Mouse (Mus musculus) 416B (cell line): ENCODE measurements around the gene Lamc1.
"Not testable (repeated sequence)": the region's sequence is repeated elsewhere in the genome, so short reads cannot be mapped to it uniquely, and the experiment has no call there.

ENCODE experiments used
- DNase-seq: peaks from one replicate; pipeline ENCODE4 v3.0.0; 2011; ENCODE audit warnings: low read depth

Gene Lamc1

DNA sequence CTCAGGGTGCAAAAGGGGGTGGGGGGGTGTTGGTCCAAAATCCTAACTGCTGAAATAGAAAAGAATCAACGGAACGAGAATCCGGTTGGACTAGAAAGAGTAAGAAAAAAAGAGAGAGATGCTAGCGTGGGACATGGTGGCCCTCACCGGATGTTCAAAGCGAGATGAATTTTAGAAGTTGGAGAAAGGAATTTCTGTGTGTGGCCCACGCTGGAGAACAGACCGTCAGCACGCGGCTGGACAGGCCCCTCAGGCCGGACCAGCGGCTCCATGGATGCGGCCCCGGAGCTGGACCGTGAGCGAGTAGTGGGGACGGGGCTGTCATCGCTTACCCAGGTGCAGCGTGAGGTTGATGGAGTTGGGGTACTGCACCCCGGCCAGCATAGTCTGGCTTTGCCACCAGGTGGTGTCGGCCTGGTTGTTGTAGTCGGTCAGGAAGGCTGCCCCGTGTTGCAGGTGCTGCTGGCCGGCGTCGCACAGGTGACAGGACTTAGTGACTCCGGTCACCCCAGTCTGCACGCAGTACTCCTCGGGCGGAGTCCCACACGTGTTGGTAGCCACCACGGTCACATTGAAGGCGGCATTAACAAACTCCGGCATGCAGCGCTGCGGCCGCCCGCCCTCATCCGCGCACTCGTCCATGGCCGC, 666 bp downstream of the Lamc1 start:
- DNase-seq: peak; percentile 35

- DNase-seq: no peak
Measured at GRCm38 (mm10) chr1:153331206-153331605, 1.4 kb downstream of the Lamc1 start.

- DNase-seq: no peak
Measured at GRCm38 (mm10) chr1:153329306-153329705, 3.3 kb downstream of the Lamc1 start.

GRCm38 (mm10) chr1:153327063-153327462, 5.5 kb downstream of the Lamc1 start:
- DNase-seq: no peak

GRCm38 (mm10) chr1:153326226-153326625, 6.4 kb downstream of the Lamc1 start:
- DNase-seq: no peak

DNA sequence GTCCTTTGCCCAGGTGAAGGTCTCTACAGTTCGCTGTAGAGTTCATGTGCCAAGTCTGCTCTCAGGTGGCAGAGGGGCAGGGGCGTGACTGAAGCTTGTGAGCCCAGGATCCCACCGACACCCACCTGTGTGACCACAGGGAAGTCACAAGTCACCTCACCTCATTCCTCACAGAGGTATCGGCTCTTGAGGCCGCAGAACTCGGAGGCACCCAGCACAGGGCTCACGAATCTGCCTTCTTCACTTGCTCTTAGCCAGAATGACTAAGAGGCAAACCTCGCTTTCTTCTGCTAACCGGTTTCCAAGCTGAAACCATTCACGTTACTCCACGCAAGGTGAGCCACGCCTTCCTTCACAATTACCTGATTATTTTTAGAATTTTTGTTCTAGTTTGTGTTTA, 11.2 kb downstream of the Lamc1 start:
- no peak for DNase-seq

- DNase-seq: no peak
Measured at GRCm38 (mm10) chr1:153320554-153321147, 11.9 kb downstream of the Lamc1 start.

DNA sequence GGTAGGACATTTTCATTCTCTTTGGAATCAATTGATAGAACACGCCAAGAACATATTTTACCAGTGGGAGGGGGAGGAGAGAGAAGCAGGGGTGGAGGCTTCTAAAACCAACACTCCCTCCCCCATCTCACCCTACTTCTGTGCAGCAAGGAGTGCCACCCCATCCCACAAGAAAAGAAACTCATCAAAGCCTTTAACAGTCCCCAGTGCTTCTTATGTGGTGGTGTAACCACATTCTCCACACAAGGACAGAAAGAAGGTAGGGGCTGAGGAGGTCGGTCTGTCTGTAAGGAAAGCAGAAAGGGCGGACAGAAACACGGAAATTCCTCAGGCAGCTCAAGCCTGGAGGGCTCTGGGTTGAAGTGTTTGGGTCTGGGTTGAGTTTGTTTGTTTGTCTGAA, 12.5 kb downstream of the Lamc1 start:
- DNase-seq: no peak

- no peak for DNase-seq
Measured at GRCm38 (mm10) chr1:153318741-153319140, 13.8 kb downstream of the Lamc1 start.

DNA sequence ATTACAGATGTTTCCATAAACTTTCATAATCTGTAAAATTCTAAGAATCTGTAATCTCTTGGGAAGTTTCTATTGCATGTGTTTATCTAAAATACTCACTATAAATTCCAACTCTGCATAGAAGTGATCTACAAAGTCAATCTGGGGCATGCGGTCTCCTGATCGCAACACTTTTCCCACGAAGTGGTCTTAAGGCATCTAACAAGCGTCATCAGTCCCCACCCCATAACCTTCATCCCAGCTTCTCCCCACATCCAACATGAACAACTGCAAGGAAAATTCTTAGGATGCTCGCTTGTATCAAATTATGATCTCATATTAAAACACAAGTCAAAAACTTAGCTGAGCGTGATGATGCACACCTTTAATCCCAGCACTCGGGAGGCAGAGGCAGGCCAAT, 14.3 kb downstream of the Lamc1 start:
- no peak for DNase-seq

DNA sequence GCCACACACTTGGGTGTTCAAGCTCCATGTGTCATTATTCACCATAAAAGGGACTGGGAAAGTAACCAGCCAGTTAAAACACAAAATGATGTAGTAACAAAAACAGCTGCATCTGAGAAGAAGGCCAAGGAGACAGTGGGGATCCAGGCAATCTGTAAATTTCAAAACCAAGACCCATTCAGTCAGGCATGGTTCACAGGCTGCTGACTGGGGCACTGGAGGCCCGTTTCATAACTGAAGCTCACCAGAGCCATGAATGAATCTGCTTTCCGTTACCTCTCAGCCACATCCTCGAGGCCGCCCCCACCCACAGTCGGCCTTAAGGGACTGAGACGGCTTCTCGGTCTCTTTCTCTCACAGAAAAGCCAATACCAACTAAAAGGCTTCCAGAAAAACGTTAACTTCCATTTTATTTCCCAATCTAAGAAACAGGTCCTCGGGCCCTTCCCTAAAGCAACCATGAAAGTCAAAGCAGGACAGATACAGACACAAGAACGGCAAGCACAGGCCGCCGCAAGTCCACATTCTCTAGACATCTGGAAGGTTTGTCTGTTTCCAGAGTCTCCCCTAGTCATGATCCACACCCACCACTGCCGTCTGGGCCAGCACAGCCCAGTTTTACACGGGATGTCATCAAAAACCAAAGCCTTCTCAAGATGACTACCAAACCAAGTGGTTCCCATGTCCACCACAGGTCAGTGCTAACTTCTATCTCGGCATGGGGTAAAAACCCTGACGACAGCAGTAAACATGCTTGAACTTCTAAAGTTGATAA, 14.9 kb downstream of the Lamc1 start:
- DNase-seq: no peak

DNA sequence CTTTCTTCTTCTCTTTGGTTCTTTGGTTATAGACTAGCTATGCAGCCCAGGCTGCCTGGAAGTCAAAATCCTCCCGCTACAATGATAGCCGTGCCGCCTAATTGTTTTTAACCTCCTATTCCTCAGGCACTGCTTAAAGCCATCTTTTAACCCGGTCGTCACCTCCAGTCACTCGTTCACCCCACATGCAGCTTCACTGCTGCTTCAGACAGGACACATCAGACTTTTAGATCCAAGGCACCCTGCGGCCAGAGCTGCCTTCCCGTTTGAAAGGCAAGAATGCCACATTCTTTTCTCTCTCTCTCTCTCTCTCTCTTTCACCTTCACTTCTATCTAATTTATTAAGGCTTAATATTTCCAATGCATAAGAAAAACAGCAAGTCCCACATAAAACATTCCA, 15.6 kb downstream of the Lamc1 start:
- no peak for DNase-seq

DNA sequence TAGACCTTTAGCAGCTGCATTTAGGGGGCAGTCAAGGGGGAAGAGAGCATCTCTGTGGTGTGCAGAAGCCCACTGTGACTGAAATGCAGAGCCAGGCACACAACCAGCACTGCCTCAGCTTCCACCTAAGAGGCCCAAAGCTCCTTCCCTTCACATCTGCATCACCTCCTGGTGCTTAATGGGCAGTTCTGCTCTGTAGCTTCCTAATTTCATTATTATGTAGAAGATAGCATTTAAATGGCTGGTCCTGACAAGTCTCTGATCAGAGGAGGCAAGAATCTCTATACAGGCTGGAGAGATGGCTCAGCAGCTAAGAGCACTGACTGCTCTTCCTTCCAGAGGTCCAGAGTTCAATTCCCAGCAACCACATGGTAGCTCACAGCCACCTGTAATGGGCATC, 16.3 kb downstream of the Lamc1 start:
- DNase-seq: no peak

DNA sequence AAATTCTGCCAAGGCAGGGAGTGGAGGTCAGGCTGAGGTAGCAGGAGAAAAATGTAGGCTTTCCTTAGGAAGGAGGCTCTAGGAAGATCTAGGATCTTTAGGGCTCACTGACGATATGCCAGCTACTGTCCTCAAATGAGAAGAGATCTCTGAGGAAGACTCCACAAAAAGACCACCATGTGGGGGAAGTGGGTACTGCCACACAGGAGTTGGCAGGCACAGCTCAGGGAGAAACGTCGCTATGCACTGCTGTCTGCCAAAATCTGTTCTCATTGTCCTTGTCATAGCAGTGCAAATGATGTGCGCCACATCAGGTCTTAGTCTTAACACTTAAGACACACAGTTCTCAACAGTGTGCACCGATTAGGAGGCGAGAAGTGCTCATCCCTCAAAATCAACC, 17.5 kb downstream of the Lamc1 start:
- DNase-seq: no peak

DNA sequence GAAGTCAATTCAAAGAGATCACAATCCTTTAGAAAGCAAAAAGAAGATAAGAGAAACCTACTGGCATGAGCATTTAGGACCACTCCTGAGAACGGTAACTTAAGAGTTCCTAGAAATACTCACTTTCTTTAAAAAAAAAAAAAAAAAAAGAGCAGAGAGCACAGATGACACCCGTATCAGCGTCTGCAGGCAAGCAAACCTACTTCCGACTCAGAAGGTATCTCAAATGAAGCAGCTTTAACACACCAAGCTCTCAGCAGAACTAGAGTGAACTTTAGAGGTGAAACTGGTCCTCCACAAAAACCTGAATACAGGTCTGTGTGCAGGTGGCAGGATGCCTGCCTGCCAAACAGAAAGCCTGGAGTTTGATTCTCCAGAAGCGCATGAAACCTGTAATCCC, 19.6 kb downstream of the Lamc1 start:
- DNase-seq: no peak

- no peak for DNase-seq
Measured at GRCm38 (mm10) chr1:153310190-153310589, 22.4 kb downstream of the Lamc1 start.

DNA sequence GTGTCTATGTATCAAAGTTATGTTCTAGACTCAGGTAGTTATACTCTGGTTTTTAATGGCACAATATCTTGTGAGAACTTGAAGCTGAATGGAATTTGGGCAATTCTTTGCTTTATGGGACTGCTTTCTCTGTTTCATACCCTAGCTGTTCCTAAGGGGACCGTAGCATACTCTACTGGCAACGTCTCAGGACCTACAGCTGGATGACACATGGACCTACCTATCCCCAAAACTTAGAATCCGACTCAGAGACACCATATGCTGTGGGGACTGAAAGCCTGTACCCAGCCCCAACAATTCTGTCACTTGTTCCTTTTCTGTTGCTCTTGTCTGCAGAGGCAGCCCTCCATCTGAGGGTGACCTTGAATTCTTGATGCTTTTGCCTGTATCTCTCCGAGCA, 23.3 kb downstream of the Lamc1 start:
- no peak for DNase-seq

DNA sequence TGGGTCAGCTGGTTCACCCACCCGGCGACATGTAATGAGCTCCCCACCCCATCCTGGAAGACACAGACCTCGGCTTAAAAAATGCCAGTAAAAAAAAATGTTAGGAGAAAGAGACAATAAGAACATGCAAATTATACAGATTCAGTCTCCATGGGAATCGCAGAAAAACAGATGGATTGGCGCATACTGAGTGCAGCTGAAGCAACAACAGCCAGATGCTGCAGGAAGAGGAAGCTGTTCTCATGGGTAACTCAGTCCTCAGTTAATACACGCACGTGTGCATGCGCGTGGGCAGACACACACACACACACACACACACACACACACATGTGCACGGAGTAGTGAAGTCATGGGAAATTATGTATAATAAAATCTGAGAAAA, 23.7 kb downstream of the Lamc1 start:
- DNase-seq: no peak

GRCm38 (mm10) chr1:153308179-153308914, 24.2 kb downstream of the Lamc1 start:
- DNase-seq: no peak

- DNase-seq: no peak
Measured at GRCm38 (mm10) chr1:153307509-153308178, 24.9 kb downstream of the Lamc1 start.

DNA sequence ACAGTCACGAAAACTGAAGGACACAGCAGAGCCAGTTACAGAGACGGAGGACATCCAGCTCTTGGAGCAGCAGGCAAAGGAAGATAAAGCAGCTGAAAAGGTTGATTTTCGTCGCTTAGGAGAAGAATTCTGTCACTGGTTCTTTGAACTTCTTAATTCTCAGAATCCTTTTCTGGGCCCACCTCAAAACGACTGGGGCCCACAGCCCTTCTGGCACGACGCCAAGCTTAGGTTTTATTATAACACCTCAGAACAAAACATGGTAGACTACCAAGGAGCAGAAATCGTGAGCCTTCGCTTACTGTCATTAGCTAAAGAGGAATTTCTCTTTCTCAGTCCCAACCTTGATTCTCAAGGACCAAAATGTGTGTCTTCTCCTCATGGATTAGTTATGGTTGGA, 26.9 kb downstream of the Lamc1 start:
- DNase-seq: not testable (repeated sequence)

DNA sequence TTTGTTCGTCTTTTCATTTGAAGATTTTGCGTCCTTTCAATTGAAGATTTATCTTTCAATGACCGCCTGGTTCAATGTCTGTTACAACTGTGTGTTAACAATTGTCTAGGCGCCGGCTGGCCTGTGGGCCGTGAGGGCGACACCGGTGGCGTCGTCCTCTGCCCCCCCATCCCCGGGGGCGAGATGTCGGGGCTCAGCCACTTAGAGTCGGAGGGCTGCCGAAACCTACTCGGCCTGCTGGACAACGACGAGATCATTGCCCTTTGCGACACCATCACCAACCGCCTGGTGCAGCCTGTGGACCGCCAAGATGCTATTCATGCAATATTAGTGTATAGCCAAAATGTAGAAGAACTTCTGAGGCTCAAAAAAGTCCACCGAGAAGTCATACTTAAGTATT, 27.3 kb downstream of the Lamc1 start:
- not testable (repeated sequence) for DNase-seq
